Mouse (Mus musculus) CH12.LX (cell line): ENCODE measurements around the gene Bcr. TPM values are rescaled to one million over a fixed set of nuclear protein-coding genes. Genes with fewer than 3 reads are reported as not detected.

Experiments used
- DNase-seq: peaks from one replicate; pipeline ENCODE4 v3.0.0-alpha.2; 2013; ENCODE audit errors: extremely low read depth
- H3K27ac ChIP-seq: 2 replicates; pipeline ENCODE4 v1.5.1; 2012; ENCODE audit warnings: low read depth, mild to moderate bottlenecking, control low read depth, moderate library complexity; ENCODE audit not compliant: insufficient read depth
- H3K27me3 ChIP-seq: replicated peaks from 2 replicates; pipeline ENCODE3; 2012; ENCODE audit warnings: inconsistent platforms
- H3K36me3 ChIP-seq, 2 experiments: replicated peaks in 1 of 2; 2 replicates each; pipeline versions ENCODE3 to v1.6.1; 2012; ENCODE audit warnings: inconsistent platforms in 1 of 2, low read length in 1 of 2, mild to moderate bottlenecking in 1 of 2, mixed read lengths in 1 of 2, moderate library complexity in 1 of 2; ENCODE audit not compliant: control insufficient read depth in 1 of 2, insufficient read depth in 1 of 2
- H3K4me1 ChIP-seq, 2 experiments: 2 replicates each; pipeline ENCODE4 v1.6.1; 2012; ENCODE audit warnings: inconsistent platforms in 1 of 2, moderate library complexity in 1 of 2; ENCODE audit not compliant: insufficient read depth in 2 of 2, control insufficient read depth in 1 of 2
- H3K4me2 ChIP-seq: 2 replicates; pipeline ENCODE4 v1.6.1; 2012; ENCODE audit warnings: low read depth, mild to moderate bottlenecking, control low read depth; ENCODE audit not compliant: poor library complexity, insufficient read depth, severe bottlenecking
- H3K4me3 ChIP-seq, 3 experiments: fragments of 150-350 bp in 1 of 3; sonication (generic) in 1 of 3; replicated peaks in 1 of 3; 2 replicates each; pipeline versions ENCODE3 to v1.5.1; 2011 to 2012; ENCODE audit warnings: low read depth in 2 of 3, low read length in 2 of 3, mild to moderate bottlenecking in 2 of 3, moderate library complexity in 2 of 3, control low read depth in 1 of 3, improper control_type of control experiment in 1 of 3, inconsistent platforms in 1 of 3, mixed read lengths in 1 of 3; ENCODE audit not compliant: poor library complexity in 1 of 3
- H3K79me2 ChIP-seq: replicated peaks from 2 replicates; pipeline ENCODE4 v1.6.1; 2012; ENCODE audit warnings: mild to moderate bottlenecking, moderate library complexity; ENCODE audit not compliant: control insufficient read depth, poor library complexity, insufficient read depth, severe bottlenecking; ENCODE audit errors: extremely low read depth
- H3K9ac ChIP-seq: 2 replicates; pipeline ENCODE4 v1.6.1; 2012; ENCODE audit warnings: low read depth, mild to moderate bottlenecking, control low read depth, moderate library complexity; ENCODE audit not compliant: insufficient read depth
- H3K9me3 ChIP-seq: replicated peaks from 2 replicates; pipeline ENCODE3; 2012; ENCODE audit warnings: low read length, inconsistent platforms, mixed read lengths
- BHLHE40 ChIP-seq: IDR thresholded peaks from 2 replicates; pipeline ENCODE4 v1.6.1; 2011; ENCODE audit warnings: mild to moderate bottlenecking, low read depth, low read length, improper control_type of control experiment
- CHD1 ChIP-seq: IDR thresholded peaks from 2 replicates; pipeline ENCODE4 v1.6.1; 2012; ENCODE audit warnings: low read depth, low read length, improper control_type of control experiment, inconsistent platforms
- CHD2 ChIP-seq: IDR thresholded peaks from 2 replicates; pipeline ENCODE4 v1.6.1; 2011; ENCODE audit warnings: low read length, improper control_type of control experiment
- CTCF ChIP-seq, 2 experiments: IDR thresholded peaks in 1 of 2; conservative IDR thresholded peaks in 1 of 2; 2 replicates each; pipeline ENCODE4 v1.5.1; 2011 to 2012; ENCODE audit warnings: low read depth in 2 of 2, low read length in 2 of 2, improper control_type of control experiment in 1 of 2, inconsistent platforms in 1 of 2, mild to moderate bottlenecking in 1 of 2, moderate library complexity in 1 of 2
- ELF1 ChIP-seq: IDR thresholded peaks from 2 replicates; pipeline ENCODE4 v1.6.1; 2014; ENCODE audit warnings: low read depth, mild to moderate bottlenecking, inconsistent platforms, low read length, improper control_type of control experiment
- GABPA ChIP-seq: IDR thresholded peaks from 2 replicates; pipeline ENCODE4 v1.6.1; 2012; ENCODE audit warnings: low read depth, low read length, improper control_type of control experiment, inconsistent platforms; ENCODE audit not compliant: insufficient replicate concordance
- IRF4 ChIP-seq: IDR thresholded peaks from 2 replicates; pipeline ENCODE4 v1.6.1; 2014; ENCODE audit warnings: low read depth, mild to moderate bottlenecking, inconsistent platforms, low read length, improper control_type of control experiment
- KAT2A ChIP-seq: IDR thresholded peaks from 2 replicates; pipeline ENCODE4 v1.6.1; 2012; ENCODE audit warnings: low read length, improper control_type of control experiment, inconsistent platforms; ENCODE audit not compliant: insufficient replicate concordance
- MAX ChIP-seq: IDR thresholded peaks from 2 replicates; pipeline ENCODE4 v1.6.1; 2011; ENCODE audit warnings: low read length, improper control_type of control experiment
- MAZ ChIP-seq: IDR thresholded peaks from 2 replicates; pipeline ENCODE4 v1.6.1; 2012; ENCODE audit warnings: low read depth, mild to moderate bottlenecking, inconsistent platforms, low read length, improper control_type of control experiment, moderate library complexity
- MYC ChIP-seq: IDR thresholded peaks from 2 replicates; pipeline ENCODE4 v1.6.1; 2011; ENCODE audit warnings: low read depth, mild to moderate bottlenecking, improper control_type of control experiment, low read length
- NELFE ChIP-seq: IDR thresholded peaks from 2 replicates; pipeline ENCODE4 v1.6.1; 2011; ENCODE audit warnings: low read depth, low read length, improper control_type of control experiment
- NRF1 ChIP-seq: IDR thresholded peaks from 2 replicates; pipeline ENCODE4 v1.6.1; 2014; ENCODE audit warnings: low read depth, mild to moderate bottlenecking, inconsistent platforms, low read length, improper control_type of control experiment, moderate library complexity
- PAX5 ChIP-seq: IDR thresholded peaks from 2 replicates; pipeline ENCODE4 v1.6.1; 2012; ENCODE audit warnings: low read length, inconsistent platforms, mixed read lengths
- POLR2AphosphoS2 ChIP-seq: IDR thresholded peaks from 2 replicates; pipeline ENCODE4 v1.6.1; 2011; ENCODE audit warnings: low read depth, low read length, improper control_type of control experiment
- RCOR1 ChIP-seq: conservative IDR thresholded peaks from 2 replicates; pipeline ENCODE4 v1.6.1; 2012; ENCODE audit warnings: low read depth, mild to moderate bottlenecking, inconsistent platforms, low read length, improper control_type of control experiment
- SMC3 ChIP-seq: IDR thresholded peaks from 2 replicates; pipeline ENCODE4 v1.6.1; 2011; ENCODE audit warnings: low read depth, low read length, improper control_type of control experiment
- TBP ChIP-seq: conservative IDR thresholded peaks from 2 replicates; pipeline ENCODE4 v1.6.1; 2011; ENCODE audit warnings: low read depth, low read length, improper control_type of control experiment
- TCF12 ChIP-seq: IDR thresholded peaks from 2 replicates; pipeline ENCODE4 v1.6.1; 2014; ENCODE audit warnings: low read depth, mild to moderate bottlenecking, inconsistent platforms, low read length, improper control_type of control experiment
- UBTF ChIP-seq: IDR thresholded peaks from 2 replicates; pipeline ENCODE4 v1.6.1; 2012; ENCODE audit warnings: low read depth, mild to moderate bottlenecking, inconsistent platforms, low read length, improper control_type of control experiment, moderate library complexity
- ZKSCAN1 ChIP-seq: IDR thresholded peaks from 2 replicates; pipeline ENCODE4 v1.6.1; 2012; ENCODE audit warnings: low read depth, inconsistent platforms, low read length, improper control_type of control experiment, borderline replicate concordance
- ZNF384 ChIP-seq: IDR thresholded peaks from 2 replicates; pipeline ENCODE4 v1.6.1; 2012; ENCODE audit warnings: low read depth, low read length, improper control_type of control experiment, inconsistent platforms
- dilution Hi-C: fragments of 300-500 bp; cut with MboI; formaldehyde crosslinking; loops from 2 replicates; pipeline ENCODE4 v1.14.3; 2020; ENCODE audit warnings: low sequenced_read_pairs; ENCODE audit not compliant: extremely low pct_unique_long_range_greater_than_20kb, extremely low pct_ligation_motif_present
- in situ Hi-C: fragments of 300-500 bp; cut with MboI; formaldehyde crosslinking; loops from 3 replicates; pipeline ENCODE4 v1.14.3; 2019; ENCODE audit warnings: low sequenced_read_pairs, low pct_ligation_motif_present, low pct_unique_long_range_greater_than_20kb, mixed read lengths
- polyA plus RNA-seq: library from polyadenylated mRNA; unstranded; fragments of >175 nt; gene quantifications from 2 replicates; pipeline ENCODE4 v1.2.1, GENCODE M21; 2012; ENCODE audit warnings: low read depth; ENCODE audit not compliant: insufficient read length
- total RNA-seq, 2 experiments: library from RNA; depleted of rRNA; stranded (reverse); fragments of 300-350 nt in 1 of 2; fragments of >200 nt in 1 of 2; gene quantifications; 2 replicates each; pipeline ENCODE4 v1.2.3; 2012 to 2014

Bcr gene
- total and polyA plus RNA-seq, 3 experiments = 4.0 to 22.1 (median 20.0) TPM

GRCm38 (mm10) chr10:75058336-75058735, 2.1 kb upstream of the Bcr start:
- TF ChIP-seq ELF1 = no peak
- TF ChIP-seq MAZ = no peak
- no peak for TF ChIP-seq MYC
- no peak for TF ChIP-seq NRF1
- TF ChIP-seq ZNF384 = no peak
- no peak for TF ChIP-seq NELFE
- TF ChIP-seq GABPA = no peak
- no peak for TF ChIP-seq CHD1
- no peak for TF ChIP-seq POLR2AphosphoS2
- no peak for TF ChIP-seq UBTF
- H3K9me3 ChIP-seq = no peaks in the 10 kb centered on the region
- H3K4me1 ChIP-seq = peaks cover 12 to 62% of the 10 kb centered on the region in 2 experiments

GRCm38 (mm10) chr10:75058761-75059395, 1.5 kb upstream of the Bcr start:
- H3K4me1 ChIP-seq = peaks cover 17 to 68% of the 10 kb centered on the region in 2 experiments

More at GRCm38 (mm10) chr10:75058336-75058735, 2.1 kb upstream of the Bcr start:
- dilution Hi-C loops (no loop called here), in situ Hi-C loops (no loop called here)
- Histone ChIP-seq H3K27me3 (no peaks in the 10 kb centered on the region), H3K27ac (no peak overlapping the region), H3K4me3 (no peak overlapping the region), H3K36me3 (peaks cover 0 to 8% of the 10 kb centered on the region in 2 experiments), H3K4me2 (no peak overlapping the region), H3K79me2 (peaks cover 17% of the 10 kb centered on the region), H3K9ac (no peak overlapping the region)
- no peak for DNase-seq

More at GRCm38 (mm10) chr10:75058761-75059395, 1.5 kb upstream of the Bcr start:
- peaks cover 0 to 12% of the 10 kb centered on the region in 2 experiments for H3K36me3 ChIP-seq
- H3K79me2 ChIP-seq = peaks cover 21% of the 10 kb centered on the region
- no peak overlapping the region for H3K4me3 ChIP-seq
- H3K27ac ChIP-seq = no peak overlapping the region
- in situ Hi-C loops (no loop called here), dilution Hi-C loops (no loop called here)
- no peak overlapping the region for H3K4me2 ChIP-seq
- TF ChIP-seq KAT2A = no peak
- no peak for TF ChIP-seq MAX
- no peak for TF ChIP-seq PAX5
- no peak for TF ChIP-seq IRF4
- TF ChIP-seq CTCF (conservative IDR thresholded peaks at IDR 0.05 in 1 of 2, IDR thresholded peaks at IDR 0.05 in 1 of 2; ENCODE audit: low read depth in 2 of 2, low read length in 2 of 2) = no peak
- TF ChIP-seq TBP = no peak
- no peak for TF ChIP-seq CHD2
- TF ChIP-seq ZKSCAN1 = no peak
- no peak for TF ChIP-seq BHLHE40
- TF ChIP-seq SMC3 = no peak
- no peak for TF ChIP-seq RCOR1
- no peak for TF ChIP-seq ZNF384
- TF ChIP-seq TCF12 = no peak
- H3K9me3 ChIP-seq = no peaks in the 10 kb centered on the region
- no peaks in the 10 kb centered on the region for H3K27me3 ChIP-seq
- no peak overlapping the region for H3K9ac ChIP-seq
- peak; percentile 29 for DNase-seq
